Mouse (Mus musculus) right cerebral cortex, postnatal 25 days (tissue): ENCODE measurements around the gene AA986860.
A peak's percentile ranks its signal among the peaks of the same experiment; 100 is the strongest.

Experiments used
- DNase-seq: peaks from one replicate; pipeline ENCODE4 v3.0.0; 2022

Gene AA986860

DNA sequence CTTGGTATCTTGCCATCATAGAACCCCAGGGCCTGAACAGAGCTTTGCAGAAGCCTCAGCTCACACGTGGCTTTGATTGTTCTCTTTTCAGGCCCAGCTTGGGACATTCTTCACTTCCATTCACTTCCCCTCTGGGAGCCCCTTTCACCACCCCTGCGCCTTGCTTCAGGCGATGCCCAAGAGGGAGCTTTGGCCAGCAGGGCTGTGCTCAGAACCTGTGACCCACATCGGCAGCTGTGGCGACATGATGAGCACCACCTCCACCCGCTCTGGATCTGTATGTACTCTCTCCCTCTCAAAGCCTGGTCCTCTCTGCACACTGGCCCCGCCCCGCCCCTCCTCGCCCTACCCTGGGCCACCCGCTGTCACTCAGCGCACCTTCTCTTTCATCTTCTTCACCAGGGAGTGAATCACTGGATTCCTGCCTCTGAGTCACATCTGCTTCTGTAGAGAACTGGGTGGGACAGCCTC, 5.7 kb downstream of the AA986860 start:
- no peak for DNase-seq

DNA sequence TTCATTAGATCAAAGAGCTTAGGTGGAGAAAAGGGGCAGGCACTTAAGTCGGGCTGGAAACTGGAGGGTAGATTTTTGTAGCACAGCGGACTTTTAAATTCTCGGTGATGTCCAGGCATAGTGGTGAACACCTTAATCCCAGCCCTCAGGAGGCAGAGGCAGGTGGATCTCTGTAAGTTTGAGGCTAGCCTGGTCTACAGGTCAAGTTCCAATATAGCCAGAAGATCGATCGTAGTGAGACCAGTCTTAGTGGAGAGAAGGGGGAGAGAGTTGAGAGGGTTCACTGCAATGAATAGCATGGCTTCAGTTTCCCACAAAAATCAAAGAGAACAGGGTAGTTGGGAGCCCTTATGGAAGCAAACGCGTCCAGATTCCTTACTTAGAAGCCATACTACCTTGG, 6.1 kb downstream of the AA986860 start:
- no peak for DNase-seq

DNA sequence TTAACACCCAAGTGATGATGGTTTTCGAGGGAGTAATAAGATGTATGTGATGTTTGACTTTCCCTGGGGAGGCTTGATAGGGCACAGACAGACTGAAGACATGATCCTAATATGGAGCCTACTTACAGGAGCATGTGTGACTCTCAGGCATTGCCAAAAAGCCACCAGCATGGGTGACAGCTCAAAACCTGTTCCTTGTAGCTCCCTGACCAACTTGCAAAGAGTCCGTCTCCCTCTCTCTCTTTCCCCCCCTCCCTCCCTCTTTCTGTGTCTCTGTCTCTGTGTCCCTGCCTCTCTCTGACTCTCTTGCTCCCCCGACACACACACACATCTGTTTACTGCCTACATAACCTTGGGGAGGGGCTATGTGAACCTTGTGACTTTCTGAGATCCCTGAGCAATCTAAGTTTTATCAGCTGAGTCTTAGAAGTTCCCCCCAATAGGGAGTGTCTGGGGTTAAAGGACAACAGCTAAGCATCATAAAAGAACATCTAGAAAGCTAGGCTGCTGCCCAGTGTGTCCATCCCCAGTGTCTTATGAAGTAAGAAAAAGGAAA, 6.9 kb downstream of the AA986860 start:
- no peak for DNase-seq

DNA sequence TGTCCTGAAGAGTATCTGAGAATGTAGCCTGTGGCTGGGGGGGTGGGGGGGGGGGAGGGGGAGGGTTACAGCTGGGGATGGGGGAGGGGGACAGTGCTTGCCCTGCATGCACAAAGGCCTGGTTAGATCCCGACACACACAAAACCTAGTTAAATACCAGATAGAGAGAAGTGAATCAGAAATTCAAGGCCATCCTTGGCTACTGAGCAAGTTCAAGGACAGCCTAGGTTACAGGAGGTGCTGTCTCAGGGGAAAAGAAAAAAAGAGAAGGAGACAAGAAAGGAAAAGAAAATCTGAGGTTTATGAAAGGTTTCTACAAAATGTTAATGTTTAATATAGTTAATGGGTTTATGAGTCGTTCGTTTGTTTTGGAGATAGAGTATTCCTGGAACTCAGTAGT, 7.9 kb downstream of the AA986860 start:
- DNase-seq = no peak

DNA sequence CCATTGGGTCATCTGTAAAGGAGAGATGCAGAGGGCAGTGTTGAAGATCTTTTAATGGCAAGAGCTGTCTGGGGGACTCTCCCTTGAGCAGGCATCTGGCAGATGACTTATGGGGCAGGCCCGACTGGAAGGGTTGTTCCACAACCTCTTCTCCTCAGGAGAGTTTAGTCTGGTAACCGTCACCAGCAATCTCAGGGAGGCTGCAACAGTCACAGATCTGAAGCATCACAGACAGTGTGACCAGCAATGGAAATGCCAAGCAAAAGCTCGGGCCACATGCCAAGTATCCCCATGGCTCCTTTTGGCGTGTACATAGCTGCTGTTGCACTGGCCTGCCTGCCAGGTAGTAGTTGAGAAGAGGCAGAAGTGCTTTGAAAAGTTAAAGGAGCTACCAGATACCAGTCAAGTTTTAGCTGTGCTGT, 8.5 kb downstream of the AA986860 start:
- DNase-seq = no peak

DNA sequence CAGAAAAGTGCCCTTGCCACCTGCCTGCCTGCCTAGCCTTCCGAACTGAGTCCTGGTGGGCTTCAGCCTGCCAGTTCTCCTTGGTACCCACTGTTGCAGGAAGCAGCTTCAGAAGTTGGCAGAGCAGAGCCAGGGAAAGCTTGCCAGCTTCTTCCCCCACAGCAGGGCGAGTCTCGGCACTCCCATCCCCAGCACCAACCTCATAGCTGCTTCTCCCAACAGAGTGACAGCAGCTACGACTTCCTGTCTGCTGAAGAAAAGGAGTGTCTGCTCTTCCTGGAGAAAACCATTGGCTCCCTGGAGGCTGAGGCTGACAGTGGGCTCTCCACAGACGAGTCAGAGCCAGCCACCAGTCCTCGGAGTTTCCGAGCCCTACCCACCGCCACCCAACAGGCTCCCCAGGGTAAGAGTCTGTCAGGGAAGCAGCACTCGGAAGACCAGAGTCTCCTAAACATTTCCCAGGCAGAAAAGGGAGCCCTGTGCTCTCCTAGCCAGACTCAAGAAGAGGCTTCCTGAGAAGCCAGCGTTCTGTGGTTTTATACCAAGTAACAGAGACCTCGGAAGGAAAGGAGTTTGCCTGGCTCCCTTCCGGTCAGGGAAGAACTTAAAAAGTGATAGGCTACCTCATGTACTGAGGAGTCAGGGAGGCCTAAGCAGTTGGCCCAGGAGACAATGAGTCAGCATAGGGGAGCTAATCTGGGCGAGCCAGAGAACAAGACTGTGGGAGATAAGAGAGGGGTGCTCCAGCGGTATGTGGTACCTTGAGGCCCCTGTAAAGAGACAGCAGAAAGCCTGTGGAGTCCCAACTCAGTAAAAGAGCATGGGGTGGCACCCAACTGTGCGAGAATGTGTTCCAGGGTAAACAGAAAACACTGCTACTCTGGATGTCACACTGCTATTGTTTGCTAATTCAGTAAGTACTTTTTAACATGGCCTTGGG, 9.3 kb downstream of the AA986860 start:
- DNase-seq = peak; percentile 56

DNA sequence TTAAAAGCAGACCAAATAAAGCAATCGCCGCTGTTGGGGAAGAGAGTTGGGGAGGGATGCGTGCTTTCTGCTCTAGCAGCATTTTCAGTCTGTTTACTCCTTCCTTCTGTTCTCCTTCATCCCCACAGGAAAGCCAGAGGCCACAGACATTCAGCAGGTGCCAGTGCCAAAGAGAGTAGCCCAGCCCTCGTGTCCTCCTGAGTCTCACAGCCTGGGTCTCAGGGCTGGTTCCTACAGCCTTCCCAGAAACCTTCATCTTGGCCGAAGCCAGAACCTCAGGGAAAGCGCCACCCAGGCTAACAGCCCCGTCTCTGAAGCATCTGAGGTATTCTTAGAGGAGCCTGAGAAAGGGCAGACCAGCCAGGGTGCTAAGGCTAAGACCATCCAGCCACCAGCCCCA, 10.4 kb downstream of the AA986860 start:
- DNase-seq = no peak

DNA sequence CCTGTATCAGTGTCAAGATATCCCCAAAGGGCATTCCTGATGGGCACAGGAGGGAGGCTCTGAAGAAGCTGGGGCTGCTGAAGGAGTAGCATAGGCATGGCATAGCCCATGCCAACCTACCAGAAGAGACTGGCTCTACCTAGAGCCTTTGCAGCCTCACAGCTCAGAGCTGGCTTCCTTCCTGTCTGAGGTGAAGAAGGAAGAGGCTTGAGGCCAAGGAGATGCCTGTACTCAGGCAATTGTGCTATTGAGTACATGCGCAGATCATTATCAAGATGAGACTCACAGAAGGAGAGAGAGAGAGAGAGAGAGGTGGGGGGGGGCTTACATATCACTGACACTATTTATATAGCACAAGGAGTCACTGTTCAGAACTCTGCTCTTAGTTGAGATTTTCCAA, 12.0 kb downstream of the AA986860 start:
- DNase-seq = no peak

DNA sequence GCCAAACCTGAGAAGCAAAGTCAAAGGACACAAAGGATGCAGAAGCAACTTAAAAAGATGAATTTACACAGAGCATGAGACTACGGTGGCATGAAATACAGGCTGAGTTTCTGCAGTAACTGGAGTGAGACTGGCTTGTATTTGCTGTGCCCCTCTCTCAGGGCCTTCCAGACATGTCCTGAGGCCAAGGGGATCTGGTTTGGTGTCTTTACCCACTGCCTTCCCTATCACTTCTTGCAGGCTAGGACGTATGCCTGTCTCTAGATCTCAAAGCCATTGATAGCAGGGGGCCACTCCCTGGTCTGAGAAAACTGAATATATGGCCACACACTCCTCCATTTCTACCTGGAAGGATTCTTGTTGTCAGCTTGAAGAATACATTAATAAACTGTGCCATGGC, 12.4 kb downstream of the AA986860 start:
- no peak for DNase-seq

DNA sequence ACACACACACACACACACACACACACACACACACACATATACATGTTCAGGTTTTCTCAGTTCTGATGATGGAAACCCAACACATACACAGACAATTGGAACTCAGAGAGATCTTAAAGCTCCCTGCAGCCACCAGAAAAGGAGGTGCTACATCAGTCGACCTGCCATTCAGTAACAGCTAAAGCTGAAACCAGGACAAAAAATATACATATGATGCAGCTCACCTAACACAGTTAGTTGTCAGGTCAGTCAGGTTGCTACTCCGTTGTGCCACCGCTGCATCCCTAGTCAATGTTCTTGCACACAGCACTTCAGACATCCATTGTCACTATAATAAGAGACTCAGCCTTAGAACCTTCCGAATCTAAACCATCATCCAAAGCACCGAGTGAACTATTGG, 13.2 kb downstream of the AA986860 start:
- no peak for DNase-seq

DNA sequence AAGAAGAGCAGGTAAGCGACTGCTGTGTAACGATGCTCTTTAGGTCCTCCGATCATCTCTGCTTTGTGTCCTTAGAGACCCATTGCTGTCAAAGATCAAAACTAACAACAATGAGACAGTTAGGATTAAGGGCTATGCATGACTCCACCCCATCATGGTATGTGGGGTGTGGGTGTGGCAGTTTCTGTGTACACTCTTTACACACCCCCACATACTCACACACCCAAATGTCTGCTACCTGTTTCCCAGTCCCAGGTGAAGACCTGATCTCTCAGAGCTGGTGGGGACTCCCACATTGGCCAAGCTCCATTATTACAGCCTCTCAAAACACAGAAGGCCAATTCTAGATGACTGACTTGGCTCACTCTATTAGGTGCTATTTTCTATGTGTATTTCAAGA, 13.8 kb downstream of the AA986860 start:
- DNase-seq = no peak

DNA sequence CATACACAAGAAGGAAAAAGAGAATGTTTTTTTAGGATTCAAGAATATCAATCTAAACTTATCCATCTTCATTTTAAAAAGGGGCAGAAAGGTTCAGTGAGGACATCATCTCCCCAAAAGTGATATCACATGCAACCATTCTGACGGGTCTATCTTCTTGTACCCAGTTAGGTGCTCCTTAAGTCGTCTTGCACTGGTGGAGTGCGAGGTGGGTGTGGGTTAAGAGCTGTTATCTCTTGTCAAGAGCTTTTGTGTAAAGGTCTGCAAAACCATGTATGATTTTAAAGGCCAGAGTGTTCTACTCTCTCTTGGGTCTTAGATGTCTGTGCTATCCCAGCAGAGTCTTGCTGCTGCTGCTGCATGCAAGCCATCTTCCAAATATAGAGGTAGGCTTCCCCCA, 15.0 kb downstream of the AA986860 start:
- no peak for DNase-seq

DNA sequence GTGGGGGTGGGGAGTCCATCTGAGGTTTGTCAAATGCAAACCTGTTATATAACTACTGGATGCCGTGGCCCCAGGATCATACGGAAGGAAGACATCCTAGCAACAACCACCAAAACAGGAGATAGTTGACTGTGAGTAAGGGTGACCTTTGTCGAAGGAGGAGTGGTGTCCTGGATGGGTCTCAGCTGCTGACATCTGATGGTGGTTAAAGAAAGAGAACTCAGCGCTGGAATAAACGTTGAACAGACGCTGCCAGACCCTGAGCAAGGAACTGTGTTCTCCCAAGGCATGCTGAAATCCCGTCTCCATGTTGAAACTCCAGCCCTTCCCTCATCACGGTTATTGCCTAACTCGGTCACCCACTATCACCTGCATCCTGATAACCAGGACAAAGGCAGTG, 27.9 kb downstream of the AA986860 start:
- no peak for DNase-seq

DNA sequence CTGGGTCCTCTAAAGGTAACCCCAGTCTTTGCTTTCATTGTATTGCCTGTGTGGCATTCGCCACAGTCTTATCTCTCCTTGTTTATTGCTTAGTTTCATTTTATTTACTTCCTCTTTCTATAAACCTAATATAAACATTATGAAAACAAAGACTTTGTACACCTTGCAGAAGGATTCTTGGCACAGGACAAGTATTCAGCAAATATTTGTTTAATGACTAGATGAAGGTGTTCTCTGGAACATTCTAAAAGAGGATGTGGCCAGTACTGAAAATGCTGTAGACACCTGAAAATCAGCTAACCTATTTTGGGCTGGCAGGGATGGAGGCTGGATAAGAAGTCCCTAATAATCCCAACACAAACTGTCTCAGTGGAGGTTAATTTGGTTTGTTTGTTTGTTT, 29.8 kb downstream of the AA986860 start:
- no peak for DNase-seq

DNA sequence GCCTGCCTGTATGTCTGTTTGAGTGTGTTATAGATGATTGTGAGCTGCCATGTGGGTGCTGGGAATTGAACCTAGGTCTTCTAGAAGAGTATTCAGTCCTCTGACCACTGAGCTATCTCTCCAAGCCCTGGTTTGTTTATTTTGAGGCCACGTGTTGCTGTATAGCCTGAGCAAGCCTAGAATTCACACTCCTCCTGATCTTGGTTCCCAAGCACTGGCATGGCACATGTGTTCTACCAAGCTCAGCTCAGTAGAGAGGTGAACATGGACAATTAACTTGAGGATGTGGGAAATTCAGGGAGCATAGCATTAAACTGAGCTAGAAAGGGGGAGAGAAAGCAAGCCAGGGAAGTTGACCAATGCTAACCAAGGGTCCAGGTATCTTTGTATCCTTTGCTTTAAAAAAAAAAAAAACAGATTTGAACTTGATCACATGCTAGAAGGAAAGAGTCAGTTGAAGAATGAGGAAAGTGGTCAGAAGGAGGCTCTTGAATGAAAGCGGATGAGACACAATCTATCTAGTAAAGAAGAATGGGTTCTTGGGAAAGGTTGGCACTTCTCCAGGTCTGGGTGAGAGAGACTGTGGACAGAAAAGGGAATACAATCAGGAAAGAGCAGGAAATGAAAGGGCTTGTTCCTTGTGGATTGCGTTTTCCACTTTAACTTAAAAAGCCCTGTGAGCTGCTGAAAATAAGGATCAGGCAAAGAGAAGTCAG, 30.4 kb downstream of the AA986860 start:
- DNase-seq = no peak

DNA sequence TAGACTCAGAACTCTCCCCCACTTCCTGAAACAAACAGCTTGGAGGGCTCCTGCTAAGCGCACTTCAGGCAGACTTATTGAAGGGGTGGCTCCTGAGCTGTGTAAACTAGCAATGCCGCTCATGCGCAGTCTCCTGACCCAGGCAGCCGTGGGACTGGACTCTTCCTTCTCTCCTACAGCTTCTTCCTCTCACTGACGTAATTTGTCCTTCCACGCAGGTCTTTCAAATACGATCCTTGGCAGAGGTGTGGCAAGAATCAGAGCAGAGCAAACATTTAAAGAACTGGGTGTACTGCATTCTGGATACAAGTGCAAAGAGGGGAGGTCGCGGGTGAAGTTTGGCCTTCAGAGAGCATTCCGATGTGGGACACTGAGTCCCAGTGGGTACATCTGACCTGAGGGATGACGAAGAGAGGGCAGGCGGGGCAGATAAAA, 32.3 kb downstream of the AA986860 start:
- DNase-seq = no peak

DNA sequence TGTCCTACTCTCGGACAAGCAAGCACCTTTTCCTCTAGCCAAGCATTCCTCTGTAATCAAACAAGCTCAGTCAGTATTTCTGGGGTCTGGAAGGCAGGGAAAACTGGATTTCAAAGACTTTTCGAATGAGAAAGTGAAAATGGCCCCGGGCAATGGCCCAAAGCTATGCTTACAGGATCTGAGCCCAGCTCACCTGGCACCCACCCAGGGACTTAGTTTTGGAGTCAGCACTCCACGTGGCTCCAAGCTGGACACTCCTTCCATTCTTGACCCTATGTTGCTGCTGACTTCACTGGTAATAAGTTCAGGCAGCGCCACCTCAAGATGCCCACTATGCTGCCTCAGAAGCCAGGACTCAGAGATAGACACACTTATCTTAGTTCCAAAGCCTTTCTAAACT, 35.3 kb downstream of the AA986860 start:
- DNase-seq = no peak

DNA sequence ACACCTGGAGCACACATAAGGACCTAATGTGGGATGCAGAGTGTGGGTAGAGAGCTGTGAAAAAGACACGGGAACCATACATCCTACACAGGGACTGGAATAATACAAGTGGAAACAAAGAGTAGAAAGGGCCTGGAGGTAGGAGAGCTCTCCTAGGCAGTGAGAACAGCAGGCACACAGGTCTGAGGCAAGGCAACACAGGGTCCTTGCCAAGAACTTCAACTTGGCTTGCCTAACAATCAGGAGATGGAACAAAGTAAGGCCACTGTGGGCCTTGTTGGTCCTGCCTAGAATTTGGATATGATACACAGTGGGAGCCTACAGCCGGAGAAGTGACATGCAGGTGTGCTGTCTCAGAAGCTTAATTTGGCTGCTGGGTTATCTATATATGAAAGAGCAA, 38.1 kb downstream of the AA986860 start:
- no peak for DNase-seq

DNA sequence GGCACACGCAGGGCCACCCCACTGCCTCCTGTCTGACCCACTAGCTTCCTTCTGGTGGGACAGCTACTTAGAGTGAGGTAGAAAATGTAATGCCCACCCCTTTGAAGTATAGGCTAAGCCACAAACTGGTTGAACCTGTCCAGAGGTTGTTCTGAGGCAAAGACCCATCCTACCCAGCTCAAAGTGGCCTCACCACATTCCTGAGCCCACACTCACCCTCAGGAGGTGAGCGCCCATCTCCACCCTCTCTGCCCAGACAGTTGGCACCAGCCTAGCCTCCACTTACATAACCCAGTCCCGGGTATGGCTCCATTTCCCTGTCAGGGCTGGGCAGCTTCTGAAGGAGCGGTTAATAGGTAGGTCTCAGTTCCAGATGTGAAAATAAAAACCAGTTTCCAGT, 38.7 kb downstream of the AA986860 start:
- DNase-seq = no peak

DNA sequence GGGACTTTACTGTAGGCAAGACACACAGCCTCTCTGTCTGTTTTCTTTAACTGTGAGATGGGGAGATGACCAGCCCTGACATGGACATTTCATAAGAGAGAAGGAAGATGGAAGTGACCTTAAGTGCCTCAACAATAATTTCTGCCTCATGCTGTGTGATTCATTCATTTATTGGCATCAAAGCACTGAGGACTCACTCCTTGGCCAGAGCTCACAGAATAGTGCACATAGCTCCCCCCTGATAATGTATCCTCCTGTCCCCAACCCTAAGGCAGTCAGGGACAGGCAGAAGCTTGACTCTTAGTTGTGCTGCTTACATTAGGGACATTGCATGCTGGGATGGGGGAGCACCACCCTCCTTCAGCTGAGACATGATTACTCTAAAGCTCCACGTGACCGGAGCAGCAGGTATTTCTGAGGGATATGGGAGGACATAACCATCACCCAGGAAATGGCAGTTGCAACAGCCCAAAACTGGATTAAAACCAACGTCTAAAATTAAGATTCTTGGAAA, 39.3 kb downstream of the AA986860 start:
- DNase-seq = no peak

DNA sequence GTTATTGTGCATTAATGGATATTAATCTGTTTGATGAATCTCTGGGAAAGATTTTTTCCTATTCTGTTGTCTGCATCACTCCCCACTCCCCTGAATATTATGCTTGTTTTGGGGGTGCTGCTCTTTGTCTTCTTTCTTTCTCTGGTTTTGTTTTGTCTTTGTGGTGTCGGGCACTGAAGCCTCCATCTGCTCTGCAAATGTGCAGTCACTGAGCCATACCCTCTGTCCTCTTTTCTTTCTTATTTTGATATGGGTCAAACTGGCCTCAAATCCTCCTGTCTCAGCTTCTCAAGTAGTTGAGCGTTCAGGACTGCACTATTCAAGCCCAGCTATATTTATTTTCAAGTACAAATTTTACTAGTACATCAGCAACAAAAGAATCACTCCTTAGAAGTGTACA, 43.5 kb downstream of the AA986860 start:
- DNase-seq = no peak

DNA sequence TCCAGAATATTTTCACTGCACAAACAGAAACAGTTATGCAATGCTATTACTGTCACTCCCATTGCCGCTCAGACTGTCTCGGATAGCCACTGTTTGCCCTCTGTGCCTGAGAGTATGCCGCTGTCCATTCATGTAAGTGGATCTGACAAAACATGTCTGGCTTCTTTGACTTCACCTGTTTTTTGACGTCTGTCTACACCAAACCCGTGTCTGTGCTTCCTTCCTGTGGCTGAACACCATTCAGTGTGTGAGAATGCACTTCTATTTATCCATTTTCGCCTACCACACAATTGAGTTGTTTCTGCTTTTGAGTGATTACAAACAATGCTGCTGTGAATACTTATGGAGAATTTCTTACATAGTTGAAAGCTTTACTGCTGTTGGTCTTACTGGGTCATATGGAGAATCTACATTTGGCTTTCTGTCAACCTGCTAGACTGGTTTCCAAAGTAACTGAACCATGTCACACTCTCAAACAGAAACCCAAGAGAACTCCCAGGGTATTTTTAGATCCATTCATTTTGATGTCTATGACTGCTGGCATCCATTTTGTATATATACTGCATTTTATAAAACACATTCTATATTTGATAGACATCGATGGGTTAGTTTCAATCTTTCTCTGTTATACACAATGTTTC, 44.0 kb downstream of the AA986860 start:
- DNase-seq = no peak

DNA sequence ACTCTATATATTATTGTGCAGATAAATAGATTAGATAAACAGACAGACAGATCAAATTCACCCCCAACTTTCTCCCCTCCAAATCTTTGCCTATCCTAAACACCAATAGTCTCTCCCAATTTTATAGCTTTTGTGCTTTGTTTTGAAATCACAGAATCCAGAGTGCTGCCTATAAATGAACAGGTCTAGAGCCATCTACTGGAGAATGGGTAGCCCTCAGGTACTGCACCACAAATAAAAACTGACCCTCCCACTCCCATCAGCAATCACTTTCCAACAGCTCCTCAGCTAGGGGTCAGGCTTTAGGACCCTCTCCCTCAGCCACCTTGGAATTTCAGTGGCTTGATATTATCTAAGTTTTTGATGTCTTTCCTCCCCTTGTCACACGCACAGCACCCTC, 44.9 kb downstream of the AA986860 start:
- DNase-seq = no peak
